Mouse (Mus musculus): Measurements from ENCODE around the gene Wipi1. TPM values are rescaled to one million over a fixed set of nuclear protein-coding genes. Genes with fewer than 3 reads are reported as not detected.

The Wipi1 gene
- polyA plus RNA-seq, 1 experiment from 2014 or later: 9.9 TPM

DNA sequence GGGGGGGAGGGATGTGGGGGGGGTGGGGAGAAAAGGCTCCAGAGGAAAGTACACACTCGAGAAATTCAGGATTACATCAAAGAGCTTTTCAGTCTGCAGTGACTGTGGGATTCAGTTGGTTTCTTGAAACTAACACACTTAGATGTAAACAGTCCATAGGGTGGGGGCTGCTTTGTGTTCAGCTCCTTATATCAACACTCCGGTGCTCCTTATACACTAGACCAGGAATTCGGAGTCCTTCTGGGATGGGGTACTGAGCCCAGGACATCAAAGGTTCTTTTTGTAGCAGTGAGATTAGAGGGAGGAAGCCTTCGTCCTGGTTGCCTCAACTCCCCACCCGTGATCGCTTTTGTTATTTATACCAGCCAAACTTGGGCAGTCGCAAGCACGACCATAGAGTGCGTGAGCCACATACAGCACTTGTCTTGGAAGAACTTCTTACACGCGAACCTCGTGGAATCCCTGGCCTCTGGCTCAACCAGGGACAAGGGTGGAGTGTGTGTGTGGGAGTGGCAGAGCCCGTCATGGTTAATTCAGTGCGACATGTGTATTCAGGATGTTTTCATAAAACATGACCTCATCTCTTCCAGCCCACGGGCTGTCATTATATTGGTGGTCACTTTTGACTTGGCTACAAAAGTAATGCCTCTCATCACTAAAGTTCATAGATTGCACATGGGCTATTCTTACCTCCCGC is 65.3 kb downstream of the Wipi1 start:
- ATAC-seq (ENCODE audit: low FRiP score, low TSS enrichment): no peak
- Histone ChIP-seq H3K9me3 (ENCODE audit: control insufficient read depth, low read length) (no peaks in the 10 kb centered on the region), H3K27ac (replicated peaks; ENCODE audit: low read depth, low read length) (no peak overlapping the region), H3K4me2 (ENCODE audit: low read length) (no peak overlapping the region), H3K36me3 (ENCODE audit: control insufficient read depth, insufficient read depth, low read length) (no peaks in the 10 kb centered on the region), H3K4me1 (ENCODE audit: control insufficient read depth, insufficient read depth, low read length) (no peaks in the 10 kb centered on the region), H3K27me3 (ENCODE audit: control insufficient read depth, insufficient read depth, low read length) (no peaks in the 10 kb centered on the region), H3K4me3 (replicated peaks; ENCODE audit: low read depth, low read length) (no peak overlapping the region), H3K9ac (replicated peaks; ENCODE audit: low read length) (no peak overlapping the region)
- DNase-seq: no peak
- 38% methylated on average over 16 of the region's 16 CpGs for WGBS

DNA sequence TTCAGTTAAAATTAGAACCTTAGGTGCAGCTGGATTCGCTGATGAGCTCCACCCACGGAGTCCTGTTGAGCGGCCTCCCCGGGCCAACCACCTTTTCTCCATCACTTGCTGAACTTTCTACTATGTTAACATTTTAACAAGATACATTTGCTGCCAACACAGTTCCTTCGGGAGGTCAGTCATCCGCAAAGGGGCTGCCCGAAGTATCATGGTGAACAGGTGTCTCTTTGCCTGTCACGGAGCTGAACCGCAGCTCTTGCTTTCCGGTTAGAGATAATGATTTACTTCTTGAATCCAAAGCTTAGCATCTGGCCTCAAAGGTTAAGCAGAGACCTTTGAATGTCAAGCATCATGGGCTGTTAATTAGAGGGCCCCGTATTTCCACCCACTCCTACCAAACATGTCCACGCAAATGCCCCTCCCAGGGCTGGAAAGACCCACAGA is 66.0 kb downstream of the Wipi1 start:
- WGBS: 80% methylated on average over 12 of the region's 12 CpGs
- no peaks in the 10 kb centered on the region for H3K36me3 ChIP-seq (ENCODE audit: control insufficient read depth, insufficient read depth, low read length)
- H3K27ac ChIP-seq (replicated peaks; ENCODE audit: low read depth, low read length): no peak overlapping the region
- ATAC-seq (ENCODE audit: low FRiP score, low TSS enrichment) (no peak), DNase-seq (no peak)
- no peak overlapping the region for H3K4me3 ChIP-seq (replicated peaks; ENCODE audit: low read depth, low read length)
- no peaks in the 10 kb centered on the region for H3K27me3 ChIP-seq (ENCODE audit: control insufficient read depth, insufficient read depth, low read length)
- H3K9me3 ChIP-seq (ENCODE audit: control insufficient read depth, low read length): no peaks in the 10 kb centered on the region
- H3K9ac ChIP-seq (replicated peaks; ENCODE audit: low read length): no peak overlapping the region
- H3K4me1 ChIP-seq (ENCODE audit: control insufficient read depth, insufficient read depth, low read length): no peaks in the 10 kb centered on the region
- no peak overlapping the region for H3K4me2 ChIP-seq (ENCODE audit: low read length)

DNA sequence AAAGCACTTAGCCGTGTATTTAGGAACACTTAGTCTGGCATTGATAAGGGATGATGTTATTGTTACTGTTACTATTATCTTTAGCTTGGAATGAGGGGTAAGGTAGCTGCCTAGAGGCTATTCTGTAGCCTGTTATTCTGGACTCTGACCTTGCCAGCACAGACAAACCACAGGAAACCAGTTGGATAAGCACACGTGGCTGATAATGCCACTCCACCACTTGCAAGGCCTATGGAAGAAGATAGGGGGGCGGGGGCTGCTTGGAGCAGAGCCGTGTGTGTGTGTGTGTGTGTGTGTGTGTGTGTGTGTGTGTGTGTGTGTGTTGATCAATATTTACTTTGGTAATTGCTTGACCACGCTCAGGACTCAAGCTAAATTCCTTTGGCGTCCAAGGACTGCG is 66.5 kb downstream of the Wipi1 start:
- H3K4me2 ChIP-seq (ENCODE audit: low read length): no peak overlapping the region
- no peak overlapping the region for H3K9ac ChIP-seq (replicated peaks; ENCODE audit: low read length)
- H3K36me3 ChIP-seq (ENCODE audit: control insufficient read depth, insufficient read depth, low read length): no peaks in the 10 kb centered on the region
- no peaks in the 10 kb centered on the region for H3K9me3 ChIP-seq (ENCODE audit: control insufficient read depth, low read length)
- DNase-seq (no peak), ATAC-seq (ENCODE audit: low FRiP score, low TSS enrichment) (no peak)
- H3K4me3 ChIP-seq (replicated peaks; ENCODE audit: low read depth, low read length): no peak overlapping the region
- H3K4me1 ChIP-seq (ENCODE audit: control insufficient read depth, insufficient read depth, low read length): no peaks in the 10 kb centered on the region
- 81% methylated on average over 7 of the region's 7 CpGs for WGBS
- no peak overlapping the region for H3K27ac ChIP-seq (replicated peaks; ENCODE audit: low read depth, low read length)
- no peaks in the 10 kb centered on the region for H3K27me3 ChIP-seq (ENCODE audit: control insufficient read depth, insufficient read depth, low read length)

- no peak for DNase-seq
Observed at GRCm38 (mm10) chr11:109544432-109544831, 67.3 kb downstream of the Wipi1 start.

DNA sequence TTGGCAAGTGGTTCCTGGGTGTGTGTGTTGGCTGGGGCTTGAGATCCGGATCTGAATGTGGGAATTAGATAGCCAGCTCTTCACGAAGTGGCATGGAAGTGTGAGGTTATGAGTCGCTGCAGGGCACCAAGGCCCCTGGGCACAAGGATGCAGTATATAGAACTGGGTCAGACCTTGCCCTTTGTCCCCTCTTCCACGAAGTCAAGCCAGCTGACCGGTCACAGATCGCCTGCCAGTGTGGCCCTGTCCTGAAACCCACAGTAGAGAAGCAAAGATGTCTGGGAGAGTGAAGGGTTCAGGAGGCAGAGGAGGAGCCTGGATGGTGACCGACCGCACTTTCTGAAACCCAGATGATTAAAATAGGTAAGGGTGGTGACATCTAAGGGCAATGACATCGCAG is 68.3 kb downstream of the Wipi1 start:
- 88% methylated on average over 9 of the region's 9 CpGs for WGBS
- Histone ChIP-seq H3K27ac (replicated peaks; ENCODE audit: low read depth, low read length) (no peak overlapping the region), H3K36me3 (ENCODE audit: control insufficient read depth, insufficient read depth, low read length) (no peaks in the 10 kb centered on the region), H3K4me3 (replicated peaks; ENCODE audit: low read depth, low read length) (no peak overlapping the region), H3K4me1 (ENCODE audit: control insufficient read depth, insufficient read depth, low read length) (no peaks in the 10 kb centered on the region), H3K9ac (replicated peaks; ENCODE audit: low read length) (no peak overlapping the region), H3K9me3 (ENCODE audit: control insufficient read depth, low read length) (no peaks in the 10 kb centered on the region), H3K4me2 (ENCODE audit: low read length) (no peak overlapping the region), H3K27me3 (ENCODE audit: control insufficient read depth, insufficient read depth, low read length) (no peaks in the 10 kb centered on the region)
- ATAC-seq (ENCODE audit: low FRiP score, low TSS enrichment) (no peak), DNase-seq (no peak)

More at GRCm38 (mm10) chr11:109544432-109544831, 67.3 kb downstream of the Wipi1 start:
- WGBS: 71% methylated on average over 7 of the region's 7 CpGs
- Histone ChIP-seq H3K36me3 (ENCODE audit: control insufficient read depth, insufficient read depth, low read length) (no peaks in the 10 kb centered on the region), H3K27me3 (ENCODE audit: control insufficient read depth, insufficient read depth, low read length) (no peaks in the 10 kb centered on the region), H3K4me1 (ENCODE audit: control insufficient read depth, insufficient read depth, low read length) (no peaks in the 10 kb centered on the region), H3K9ac (replicated peaks; ENCODE audit: low read length) (no peak overlapping the region), H3K9me3 (ENCODE audit: control insufficient read depth, low read length) (no peaks in the 10 kb centered on the region), H3K4me2 (ENCODE audit: low read length) (no peak overlapping the region), H3K4me3 (replicated peaks; ENCODE audit: low read depth, low read length) (no peak overlapping the region), H3K27ac (replicated peaks; ENCODE audit: low read depth, low read length) (no peak overlapping the region)
- ATAC-seq (ENCODE audit: low FRiP score, low TSS enrichment): no peak

GRCm38 (mm10) chr11:109539290-109539689 is 72.5 kb downstream of the Wipi1 start:
- H3K36me3 ChIP-seq (ENCODE audit: control insufficient read depth, insufficient read depth, low read length): no peaks in the 10 kb centered on the region
- H3K27ac ChIP-seq (replicated peaks; ENCODE audit: low read depth, low read length): no peak overlapping the region
- no peaks in the 10 kb centered on the region for H3K4me1 ChIP-seq (ENCODE audit: control insufficient read depth, insufficient read depth, low read length)
- H3K27me3 ChIP-seq (ENCODE audit: control insufficient read depth, insufficient read depth, low read length): no peaks in the 10 kb centered on the region
- no peaks in the 10 kb centered on the region for H3K9me3 ChIP-seq (ENCODE audit: control insufficient read depth, low read length)
- 51% methylated on average over 6 of the region's 6 CpGs for WGBS
- ATAC-seq (ENCODE audit: low FRiP score, low TSS enrichment) (no peak), DNase-seq (peak; percentile 44)
- H3K9ac ChIP-seq (replicated peaks; ENCODE audit: low read length): no peak overlapping the region
- H3K4me2 ChIP-seq (ENCODE audit: low read length): no peak overlapping the region
- H3K4me3 ChIP-seq (replicated peaks; ENCODE audit: low read depth, low read length): no peak overlapping the region

DNA sequence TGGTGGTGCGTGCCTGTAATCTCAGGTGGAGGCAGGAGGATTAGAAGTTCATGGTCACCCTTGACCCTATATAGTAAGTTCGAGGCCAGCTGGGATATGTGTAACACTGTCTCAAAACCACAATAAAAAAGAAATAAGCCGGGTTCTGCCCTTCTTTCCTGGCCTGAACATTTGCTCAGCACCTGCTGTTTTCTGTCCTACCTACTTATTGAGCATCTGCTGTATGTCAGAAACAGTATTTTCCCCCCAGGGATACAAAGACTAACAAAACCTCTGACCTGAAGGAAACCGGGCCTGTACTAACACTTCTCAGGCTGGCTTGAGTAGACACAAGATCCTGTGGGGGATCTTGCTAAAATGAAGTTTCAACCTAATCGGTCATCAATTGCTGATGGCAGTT is 74.8 kb downstream of the Wipi1 start:
- no peaks in the 10 kb centered on the region for H3K9me3 ChIP-seq (ENCODE audit: control insufficient read depth, low read length)
- no peaks in the 10 kb centered on the region for H3K27me3 ChIP-seq (ENCODE audit: control insufficient read depth, insufficient read depth, low read length)
- no peaks in the 10 kb centered on the region for H3K36me3 ChIP-seq (ENCODE audit: control insufficient read depth, insufficient read depth, low read length)
- no peak for ATAC-seq (ENCODE audit: low FRiP score, low TSS enrichment)
- WGBS: 90% methylated on average over 5 of the region's 5 CpGs
- no peak overlapping the region for H3K27ac ChIP-seq (replicated peaks; ENCODE audit: low read depth, low read length)
- H3K4me3 ChIP-seq (replicated peaks; ENCODE audit: low read depth, low read length): no peak overlapping the region
- no peak overlapping the region for H3K4me2 ChIP-seq (ENCODE audit: low read length)
- no peak for DNase-seq
- no peak overlapping the region for H3K9ac ChIP-seq (replicated peaks; ENCODE audit: low read length)
- no peaks in the 10 kb centered on the region for H3K4me1 ChIP-seq (ENCODE audit: control insufficient read depth, insufficient read depth, low read length)

DNA sequence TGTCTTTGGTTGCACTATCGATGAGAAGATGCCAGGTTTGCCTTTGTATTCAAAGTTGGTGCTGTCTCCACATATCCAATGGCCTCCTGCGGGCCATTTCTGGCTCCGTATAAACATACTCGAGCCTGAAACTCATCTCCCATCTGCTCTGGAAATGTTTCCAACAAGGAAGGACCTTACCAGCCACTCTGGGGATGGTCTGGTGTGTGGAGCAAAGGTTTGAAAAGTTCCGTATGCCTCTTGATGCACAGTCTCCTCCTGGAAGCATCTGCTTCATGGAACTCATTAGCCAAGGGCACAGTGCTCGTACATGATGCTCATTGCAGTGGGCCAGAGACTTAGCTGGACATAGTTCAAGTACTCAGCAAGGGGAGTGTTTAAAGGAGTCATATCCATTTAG is 75.8 kb downstream of the Wipi1 start:
- 91% methylated on average over 6 of the region's 6 CpGs for WGBS
- Histone ChIP-seq H3K9ac (replicated peaks; ENCODE audit: low read length) (no peak overlapping the region), H3K9me3 (ENCODE audit: control insufficient read depth, low read length) (no peaks in the 10 kb centered on the region), H3K27ac (replicated peaks; ENCODE audit: low read depth, low read length) (no peak overlapping the region), H3K4me1 (ENCODE audit: control insufficient read depth, insufficient read depth, low read length) (no peaks in the 10 kb centered on the region), H3K4me2 (ENCODE audit: low read length) (no peak overlapping the region), H3K4me3 (replicated peaks; ENCODE audit: low read depth, low read length) (no peak overlapping the region), H3K27me3 (ENCODE audit: control insufficient read depth, insufficient read depth, low read length) (no peaks in the 10 kb centered on the region), H3K36me3 (ENCODE audit: control insufficient read depth, insufficient read depth, low read length) (no peaks in the 10 kb centered on the region)
- no peak for ATAC-seq (ENCODE audit: low FRiP score, low TSS enrichment)
- DNase-seq: no peak

- 90% methylated on average over 4 of the region's 4 CpGs for WGBS
- no peak for DNase-seq
Observed at GRCm38 (mm10) chr11:109530030-109530429, 81.7 kb downstream of the Wipi1 start.

More at GRCm38 (mm10) chr11:109530030-109530429, 81.7 kb downstream of the Wipi1 start:
- Histone ChIP-seq H3K27me3 (ENCODE audit: control insufficient read depth, insufficient read depth, low read length) (no peaks in the 10 kb centered on the region), H3K4me3 (replicated peaks; ENCODE audit: low read depth, low read length) (no peak overlapping the region), H3K4me2 (ENCODE audit: low read length) (no peak overlapping the region), H3K36me3 (ENCODE audit: control insufficient read depth, insufficient read depth, low read length) (no peaks in the 10 kb centered on the region), H3K9me3 (ENCODE audit: control insufficient read depth, low read length) (no peaks in the 10 kb centered on the region), H3K27ac (replicated peaks; ENCODE audit: low read depth, low read length) (no peak overlapping the region), H3K9ac (replicated peaks; ENCODE audit: low read length) (no peak overlapping the region), H3K4me1 (ENCODE audit: control insufficient read depth, insufficient read depth, low read length) (no peaks in the 10 kb centered on the region)
- ATAC-seq (ENCODE audit: low FRiP score, low TSS enrichment): no peak
